ENCODE assay signal across 8 mouse cellular contexts in the genomic region with DNA sequence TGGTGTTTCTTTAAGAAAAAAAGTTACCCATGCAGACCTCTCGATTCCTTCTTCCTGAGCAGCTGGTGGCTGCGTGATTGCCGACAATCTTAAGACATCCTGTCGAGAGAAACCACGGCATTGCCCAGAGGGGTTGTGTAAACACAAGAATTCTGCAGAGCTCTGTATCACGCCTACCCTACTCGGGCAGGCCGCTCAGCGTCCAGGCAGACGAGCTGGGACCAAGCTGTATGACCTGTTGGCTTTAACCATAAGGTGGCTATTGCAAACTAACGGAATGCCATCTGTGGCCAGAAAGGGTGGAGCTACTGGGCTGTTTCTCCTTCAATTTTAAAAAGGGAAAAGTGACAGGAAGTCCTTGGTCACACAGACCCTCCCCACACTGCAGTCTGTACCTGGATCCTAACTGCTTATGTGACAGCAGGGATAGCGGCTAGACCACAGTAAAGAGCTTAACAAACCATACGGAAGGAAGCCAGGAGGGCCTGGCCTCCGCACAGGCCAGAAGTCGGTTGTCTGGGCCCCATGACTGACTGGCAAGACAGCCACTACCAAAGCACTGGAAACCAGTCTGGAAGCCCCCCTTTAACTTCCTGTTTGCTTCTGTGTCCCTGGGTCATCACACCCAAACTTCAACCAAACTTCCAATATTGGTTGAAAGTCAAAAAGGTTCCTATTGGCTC. TPM values are rescaled to one million over a fixed set of nuclear protein-coding genes. Genes with fewer than 3 reads are reported as not detected.
DNase-seq lines count a peak whose midpoint lies in the region; ATAC-seq and TF ChIP-seq lines count a peak whose summit lies in the region.

No protein-coding gene starts in this region.

- H3K36me3 ChIP-seq in forebrain, embryonic 11.5 days (ENCODE audit: control insufficient read depth, insufficient read depth, low read length), result no peaks in the 10 kb centered on the region
- peaks cover 14% of the 10 kb centered on the region; the same call in 1 of the 2 replicates for H3K36me3 ChIP-seq in forebrain, embryonic 13.5 days (ENCODE audit: poor library complexity, severe bottlenecking)
- H3K36me3 ChIP-seq in embryonic facial prominence, embryonic 10.5 days (replicated peaks), result peaks cover 23% of the 10 kb centered on the region
- no peaks in the 10 kb centered on the region for H3K36me3 ChIP-seq in liver, embryonic 14.5 days (replicated peaks; ENCODE audit: control insufficient read depth, insufficient read depth, low read depth)
- no peaks in the 10 kb centered on the region for H3K36me3 ChIP-seq in stomach, embryonic 14.5 days (ENCODE audit: control insufficient read depth, insufficient read depth, low read length)

- H3K4me1 ChIP-seq in forebrain, embryonic 11.5 days (replicated peaks; ENCODE audit: control insufficient read depth, insufficient read depth, low read length), result no peaks in the 10 kb centered on the region
- H3K4me1 ChIP-seq in forebrain, embryonic 13.5 days, result no peaks in the 10 kb centered on the region
- peaks cover 35% of the 10 kb centered on the region for H3K4me1 ChIP-seq in embryonic facial prominence, embryonic 10.5 days
- peaks cover 0 to 14% of the 10 kb centered on the region in 2 experiments for H3K4me1 ChIP-seq in liver, embryonic 14.5 days (replicated peaks; ENCODE audit: control insufficient read depth in 2 of 2, insufficient read depth in 2 of 2, low read length in 1 of 2)
- H3K4me1 ChIP-seq in stomach, embryonic 14.5 days (ENCODE audit: control insufficient read depth, insufficient read depth, low read length), result peaks cover 15% of the 10 kb centered on the region

- H3K4me3 ChIP-seq in forebrain, embryonic 11.5 days (ENCODE audit: low read depth, low read length), result no peak overlapping the region
- H3K4me3 ChIP-seq in forebrain, embryonic 13.5 days, result no peak overlapping the region
- H3K4me3 ChIP-seq in embryonic facial prominence, embryonic 10.5 days, result no peak overlapping the region
- no peak overlapping the region for H3K4me3 ChIP-seq in liver, embryonic 14.5 days (ENCODE audit: insufficient read depth in 1 of 2, low read depth in 2 of 2, low read length in 2 of 2)
- H3K4me3 ChIP-seq in stomach, embryonic 14.5 days (ENCODE audit: low read depth, low read length), result no peak overlapping the region

- H3K4me2 ChIP-seq in forebrain, embryonic 11.5 days (ENCODE audit: low read depth, low read length, severe bottlenecking), result no peak overlapping the region
- H3K4me2 ChIP-seq in forebrain, embryonic 13.5 days, result no peak overlapping the region
- H3K4me2 ChIP-seq in liver, embryonic 14.5 days (ENCODE audit: low read depth), result peak overlapping the region; percentile 23; the same call in 1 of the 2 replicates
- H3K4me2 ChIP-seq in stomach, embryonic 14.5 days (replicated peaks; ENCODE audit: low read depth, low read length), result no peak overlapping the region; the same call in 1 of the 2 replicates

- 74% methylated on average over 15 of the region's 15 CpGs for WGBS in forebrain, embryonic 11.5 days
- WGBS in forebrain, embryonic 13.5 days, result 74% methylated on average over 15 of the region's 15 CpGs
- 40% methylated on average over 15 of the region's 15 CpGs for WGBS in embryonic facial prominence, embryonic 10.5 days
- 13% methylated on average over 15 of the region's 15 CpGs for WGBS in liver, embryonic 14.5 days (ENCODE audit: insufficient replicate concordance)
- 17% methylated on average over 15 of the region's 15 CpGs for WGBS in stomach, embryonic 14.5 days

- TF ChIP-seq EP300 in liver, embryonic 14.5 days (IDR thresholded peaks at IDR 0.05; ENCODE audit: low read depth), result no peak

- H3K9me3 ChIP-seq in forebrain, embryonic 11.5 days (ENCODE audit: control insufficient read depth, low read length), result no peaks in the 10 kb centered on the region
- no peaks in the 10 kb centered on the region for H3K9me3 ChIP-seq in forebrain, embryonic 13.5 days (replicated peaks)
- H3K9me3 ChIP-seq in embryonic facial prominence, embryonic 10.5 days, result no peaks in the 10 kb centered on the region
- H3K9me3 ChIP-seq in liver, embryonic 14.5 days (ENCODE audit: control insufficient read depth, low read length), result no peaks in the 10 kb centered on the region
- no peaks in the 10 kb centered on the region for H3K9me3 ChIP-seq in stomach, embryonic 14.5 days (ENCODE audit: control insufficient read depth, low read depth, low read length)

- no peak for ATAC-seq in forebrain, embryonic 11.5 days (replicated peaks; ENCODE audit: low FRiP score)
- ATAC-seq in forebrain, embryonic 13.5 days, result no peak
- ATAC-seq in inflammation-experienced regulatory T-cells, adult 6 months, result peak; percentile 75
- ATAC-seq in liver, embryonic 14.5 days (ENCODE audit: insufficient read depth), result 0 out of 2 replicates have a peak, but pooled peaks have one; percentile 27
- peak; percentile 56; the same call in 1 of the 2 replicates for ATAC-seq in stomach, embryonic 14.5 days (ENCODE audit: insufficient number of reproducible peaks, insufficient read depth, low FRiP score, low read depth)

- DNase-seq in forebrain, embryonic 11.5 days (ENCODE audit: low spot score), result no peak
- DNase-seq in embryonic facial prominence, embryonic 10.5 days (ENCODE audit: low spot score), result peak; percentile 37
- no peak for DNase-seq in liver, embryonic 14.5 days (ENCODE audit: low read depth in 3 of 3, low spot score in 3 of 3)
- DNase-seq in gastrocnemius, postnatal 36 days, result no peak
- no peak for DNase-seq in frontal cortex, postnatal 25 days (ENCODE audit: low spot score in 2 of 2)

- intact Hi-C loops in gastrocnemius, postnatal 36 days (cut with DNase I), result loop anchor here (5.0 kb wide), 1 partner anchor 320 kb away; no protein-coding TSS in a partner anchor

- TF ChIP-seq CTCF in liver, embryonic 14.5 days (IDR thresholded peaks at IDR 0.05; ENCODE audit: low read depth), result no peak

- H3K9ac ChIP-seq in forebrain, embryonic 11.5 days (ENCODE audit: low read length), result no peak overlapping the region
- H3K9ac ChIP-seq in forebrain, embryonic 13.5 days, result no peak overlapping the region
- H3K9ac ChIP-seq in liver, embryonic 14.5 days (replicated peaks), result no peak overlapping the region
- H3K9ac ChIP-seq in stomach, embryonic 14.5 days (replicated peaks; ENCODE audit: low read depth, low read length), result no peak overlapping the region

- 0 out of 2 replicates have a peak overlapping the region, but pooled peaks have one; percentile 34 for H3K27ac ChIP-seq in forebrain, embryonic 11.5 days (ENCODE audit: low read depth, low read length)
- no peak overlapping the region for H3K27ac ChIP-seq in forebrain, embryonic 13.5 days
- H3K27ac ChIP-seq in embryonic facial prominence, embryonic 10.5 days (replicated peaks), result peak overlapping the region; percentile 78
- no peak overlapping the region; the same call in 1 of the 2 replicates for H3K27ac ChIP-seq in liver, embryonic 14.5 days
- H3K27ac ChIP-seq in stomach, embryonic 14.5 days (ENCODE audit: low read length), result peak overlapping the region; percentile 85

- H3K27me3 ChIP-seq in forebrain, embryonic 11.5 days (ENCODE audit: control insufficient read depth, insufficient read depth, low read length), result no peaks in the 10 kb centered on the region
- no peaks in the 10 kb centered on the region for H3K27me3 ChIP-seq in forebrain, embryonic 13.5 days
- no peaks in the 10 kb centered on the region for H3K27me3 ChIP-seq in embryonic facial prominence, embryonic 10.5 days (replicated peaks; ENCODE audit: low read depth, poor library complexity, severe bottlenecking)
- no peaks in the 10 kb centered on the region for H3K27me3 ChIP-seq in liver, embryonic 14.5 days (ENCODE audit: control insufficient read depth, insufficient read depth, low read length)
- H3K27me3 ChIP-seq in stomach, embryonic 14.5 days (ENCODE audit: control insufficient read depth, insufficient read depth, low read length), result no peaks in the 10 kb centered on the region

RNA-seq across cellular contexts. Expression of gene P2rx4, which starts 24.8 kb away (rescaled TPM):
- polyA plus RNA-seq in forebrain, embryonic 11.5 days (2014; fragmentation: Nextera tagmentation; extraction: Ambion mirVana), result 5.2 and 5.5 TPM in 2 replicates
- polyA plus RNA-seq in forebrain, embryonic 13.5 days (2015; fragmentation: Nextera tagmentation; extraction: Ambion mirVana), result 6.2 and 6.8 TPM in 2 replicates
- 5.1 and 6.5 TPM in 2 replicates for polyA plus RNA-seq in embryonic facial prominence, embryonic 10.5 days (2016; fragmentation: Nextera tagmentation; extraction: Ambion mirVana)
- polyA plus RNA-seq in inflammation-experienced regulatory T-cells, adult 6 months (2017; shearing (Covaris generic)), result 10 to 100 TPM; 24.6 to 46.1 (median 34.3) TPM
- 10.3 and 12.2 TPM in 2 replicates for polyA plus RNA-seq in liver, embryonic 14.5 days (2012; rRNA removed)
- polyA plus RNA-seq in liver, embryonic 14.5 days (2014; fragmentation: Nextera tagmentation; extraction: Ambion mirVana), result 19.9 and 20.7 TPM in 2 replicates
- 20.7 and 21.1 TPM in 2 replicates for polyA plus RNA-seq in stomach, embryonic 14.5 days (2014; fragmentation: Nextera tagmentation; extraction: Ambion mirVana)
- 1 to 10 TPM; 2.8 to 4.4 TPM for total RNA-seq in gastrocnemius, postnatal 36 days (2021)

RNA-seq across cellular contexts. Expression of gene Camkk2, which starts 47.1 kb away (rescaled TPM):
- polyA plus RNA-seq in forebrain, embryonic 11.5 days (2014; fragmentation: Nextera tagmentation; extraction: Ambion mirVana), result 24.4 and 26.3 TPM in 2 replicates
- polyA plus RNA-seq in forebrain, embryonic 13.5 days (2015; fragmentation: Nextera tagmentation; extraction: Ambion mirVana), result 40.0 and 41.1 TPM in 2 replicates
- 21.9 and 26.3 TPM in 2 replicates for polyA plus RNA-seq in embryonic facial prominence, embryonic 10.5 days (2016; fragmentation: Nextera tagmentation; extraction: Ambion mirVana)
- 1 to 10 TPM; 2.9 to 4.3 (median 3.3) TPM for polyA plus RNA-seq in inflammation-experienced regulatory T-cells, adult 6 months (2017; shearing (Covaris generic))
- polyA plus RNA-seq in liver, embryonic 14.5 days (2012; rRNA removed), result 5.3 and 5.9 TPM in 2 replicates
- 6.3 and 8.3 TPM in 2 replicates for polyA plus RNA-seq in liver, embryonic 14.5 days (2014; fragmentation: Nextera tagmentation; extraction: Ambion mirVana)
- 25.7 and 28.2 TPM in 2 replicates for polyA plus RNA-seq in stomach, embryonic 14.5 days (2014; fragmentation: Nextera tagmentation; extraction: Ambion mirVana)
- 1 to 10 TPM; 5.1 to 5.2 TPM for total RNA-seq in gastrocnemius, postnatal 36 days (2021)

Comparison
In these comparisons a context has a peak if more than half of its experiments do, and no peak if none do; other contexts are left out.
1. H3K27ac ChIP-seq: peak in forebrain, embryonic 11.5 days (single experiment), embryonic facial prominence, embryonic 10.5 days (single experiment) and stomach, embryonic 14.5 days (single experiment); none in forebrain, embryonic 13.5 days (single experiment) and liver, embryonic 14.5 days (single experiment).
2. ATAC-seq: peak in inflammation-experienced regulatory T-cells, adult 6 months (single experiment), liver, embryonic 14.5 days (single experiment) and stomach, embryonic 14.5 days (single experiment); none in forebrain, embryonic 11.5 days (single experiment) and forebrain, embryonic 13.5 days (single experiment).